16 mouse cellular contexts compared by ENCODE assay signal in the genomic region with DNA sequence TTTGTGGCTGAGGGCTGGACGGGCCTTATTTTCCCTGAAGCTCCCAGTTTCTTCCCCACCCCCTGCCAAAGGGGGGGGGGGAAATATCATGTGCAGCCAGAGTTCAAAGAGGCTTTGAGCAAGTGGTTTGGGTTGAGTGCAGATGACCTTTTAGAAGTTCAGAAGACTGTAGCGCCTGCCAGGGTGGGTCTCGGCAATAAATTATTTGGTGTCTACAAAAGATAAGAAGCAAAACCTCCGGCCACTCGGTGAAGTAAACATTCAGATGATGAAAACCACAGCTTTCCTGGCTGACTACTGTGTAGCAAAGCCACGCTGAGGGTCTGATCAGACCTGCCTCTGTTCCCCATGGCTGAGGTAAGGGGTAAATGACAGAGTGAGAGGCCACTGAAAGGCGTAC.
A peak's percentile ranks its signal among the peaks of the same experiment; 100 is the strongest.
DNase-seq lines count a peak whose midpoint lies in the region; ATAC-seq and TF ChIP-seq lines count a peak whose summit lies in the region.
"Had no signal": no experiment of that assay in that cellular context is flagged by ENCODE, and none has a peak within 500 bp of the region (broad histone marks: within the 10 kb centered on the region; RNA-seq: fewer than 3 reads in every experiment).

No protein-coding gene starts in this region.

- 9% methylated on average over 7 of the region's 7 CpGs for WGBS in kidney, embryonic 16.5 days
- WGBS in hindbrain, embryonic 14.5 days: 73% methylated on average over 7 of the region's 7 CpGs

- no peak for TF ChIP-seq POLR2A in myocyte (IDR thresholded peaks at IDR 0.05; ENCODE audit: insufficient read length, low read depth)

- H3K4me3 ChIP-seq in kidney, embryonic 16.5 days (ENCODE audit: low read length): no peak overlapping the region
- no peak overlapping the region for H3K4me3 ChIP-seq in myocyte
- H3K4me3 ChIP-seq in hindbrain, embryonic 14.5 days (replicated peaks; ENCODE audit: low read length): no peak overlapping the region
- H3K4me3 ChIP-seq: heart, embryonic 15.5 days; hindbrain, embryonic 13.5 days; liver, embryonic 13.5 days had no signal

- no peak overlapping the region for H3K27ac ChIP-seq in kidney, embryonic 16.5 days (ENCODE audit: low read length)
- H3K27ac ChIP-seq in hindbrain, embryonic 14.5 days: no peak overlapping the region
- H3K27ac ChIP-seq: heart, embryonic 15.5 days; hindbrain, embryonic 13.5 days; liver, embryonic 13.5 days had no signal

- no peak overlapping the region for H3K9ac ChIP-seq in kidney, embryonic 16.5 days (replicated peaks; ENCODE audit: low read length)
- no peak overlapping the region for H3K9ac ChIP-seq in hindbrain, embryonic 14.5 days
- H3K9ac ChIP-seq: heart, embryonic 15.5 days; hindbrain, embryonic 13.5 days; liver, embryonic 13.5 days had no signal

- H3ac ChIP-seq in myocyte (ENCODE audit: control insufficient read depth, insufficient read length): no peak overlapping the region

- H3K27me3 ChIP-seq in kidney, embryonic 16.5 days (ENCODE audit: insufficient read depth, low read length): no peaks in the 10 kb centered on the region
- no peaks in the 10 kb centered on the region for H3K27me3 ChIP-seq in myocyte (ENCODE audit: control insufficient read depth, insufficient read depth, insufficient read length)
- H3K27me3 ChIP-seq in hindbrain, embryonic 14.5 days (ENCODE audit: control insufficient read depth, insufficient read depth, low read length): no peaks in the 10 kb centered on the region
- H3K27me3 ChIP-seq: heart, embryonic 15.5 days; hindbrain, embryonic 13.5 days; liver, embryonic 13.5 days had no signal

- no peaks in the 10 kb centered on the region for H3K36me3 ChIP-seq in kidney, embryonic 16.5 days (ENCODE audit: insufficient read depth, low read length)
- no peaks in the 10 kb centered on the region for H3K36me3 ChIP-seq in myocyte (ENCODE audit: control insufficient read depth, insufficient read depth)
- H3K36me3 ChIP-seq in hindbrain, embryonic 14.5 days (replicated peaks; ENCODE audit: control insufficient read depth, insufficient read depth): no peaks in the 10 kb centered on the region
- H3K36me3 ChIP-seq: heart, embryonic 15.5 days; hindbrain, embryonic 13.5 days; liver, embryonic 13.5 days had no signal

- peaks cover 23% of the 10 kb centered on the region for H3K4me1 ChIP-seq in kidney, embryonic 16.5 days (ENCODE audit: insufficient read depth, low read length)
- H3K4me1 ChIP-seq in hindbrain, embryonic 14.5 days (replicated peaks; ENCODE audit: control insufficient read depth, insufficient read depth, low read length): 0 out of 2 replicates have a peak, but pooled peaks cover 5% of the 10 kb centered on the region
- H3K4me1 ChIP-seq: heart, embryonic 15.5 days had no signal

- DNase-seq in ovary, adult 18-20 months (ENCODE audit: low spot score): peak; percentile 15
- DNase-seq in ovary, postnatal 36 days (ENCODE audit: low spot score): no peak
- peak; percentile 64 for DNase-seq in embryo, embryonic 10.5 days (ENCODE audit: low spot score)
- no peak for DNase-seq in gastrocnemius, postnatal 10 days
- DNase-seq in hindbrain, embryonic 14.5 days (ENCODE audit: low spot score): no peak
- DNase-seq: cerebellum, adult 11-12 months; gastrocnemius, postnatal 36 days; layer of hippocampus, adult 9-11 months; liver, embryonic 13.5 days; spleen, adult 18-20 months; thymus, postnatal 4 days had no signal

- peak; percentile 31; the same call in 1 of the 2 replicates for ATAC-seq in kidney, embryonic 16.5 days (ENCODE audit: low FRiP score, low TSS enrichment)
- ATAC-seq in hindbrain, embryonic 14.5 days (ENCODE audit: low FRiP score): no peak
- ATAC-seq: forebrain, embryonic 14.5 days had no signal

- H3K79me2 ChIP-seq in myocyte (ENCODE audit: control insufficient read depth, insufficient read depth): no peaks in the 10 kb centered on the region

- H3K4me2 ChIP-seq in kidney, embryonic 16.5 days (replicated peaks; ENCODE audit: low read depth, low read length): no peak overlapping the region
- peak overlapping the region; percentile 21 for H3K4me2 ChIP-seq in myocyte (ENCODE audit: low read depth)
- no peak overlapping the region for H3K4me2 ChIP-seq in hindbrain, embryonic 14.5 days (replicated peaks)
- H3K4me2 ChIP-seq: heart, embryonic 15.5 days; hindbrain, embryonic 13.5 days; liver, embryonic 13.5 days had no signal

- H3K9me3 ChIP-seq in kidney, embryonic 16.5 days (ENCODE audit: low read length): no peaks in the 10 kb centered on the region
- no peaks in the 10 kb centered on the region for H3K9me3 ChIP-seq in hindbrain, embryonic 14.5 days (ENCODE audit: control insufficient read depth, low read length)
- H3K9me3 ChIP-seq: heart, embryonic 15.5 days; hindbrain, embryonic 13.5 days; liver, embryonic 13.5 days had no signal

TF ChIP-seq in myocyte, 11 proteins besides CTCF, POLR2A, EP300 and RAD21:
- TF ChIP-seq E2F4 (IDR thresholded peaks at IDR 0.05; ENCODE audit: insufficient read depth): no peak
- no peak for TF ChIP-seq USF1 (IDR thresholded peaks at IDR 0.05; ENCODE audit: low read depth)
- TF ChIP-seq TCF3 (IDR thresholded peaks at IDR 0.05; ENCODE audit: insufficient read length, low read depth): no peak
- TF ChIP-seq MYOG (IDR thresholded peaks at IDR 0.05; ENCODE audit: control insufficient read depth in 1 of 3, insufficient read depth in 1 of 3, insufficient read length in 2 of 3, low read depth in 2 of 3): no peak
- TF ChIP-seq POLR2AphosphoS2 (IDR thresholded peaks at IDR 0.05; ENCODE audit: insufficient read length, low read depth): no peak
- TF ChIP-seq CEBPB (IDR thresholded peaks at IDR 0.05; ENCODE audit: insufficient read depth, poor library complexity, severe bottlenecking): no peak
- no peak for TF ChIP-seq MAX (IDR thresholded peaks at IDR 0.05; ENCODE audit: low read depth)
- no peak for TF ChIP-seq REST (IDR thresholded peaks at IDR 0.05; ENCODE audit: insufficient read depth, insufficient read length)
- no peak for TF ChIP-seq SRF (IDR thresholded peaks at IDR 0.05; ENCODE audit: control insufficient read depth, insufficient read length, low read depth)
- no peak for TF ChIP-seq TCF12 (IDR thresholded peaks at IDR 0.05; ENCODE audit: insufficient read depth, poor library complexity, severe bottlenecking)
- no peak for TF ChIP-seq MYOD1 (IDR thresholded peaks at IDR 0.05; ENCODE audit: control insufficient read depth in 1 of 3, insufficient read length in 2 of 3, low read depth in 2 of 3)

Comparison
In these comparisons a context has a peak if more than half of its experiments do, and no peak if none do; other contexts are left out.
1. DNase-seq: peak in ovary, adult 18-20 months (single experiment) and embryo, embryonic 10.5 days (single experiment); none in ovary, postnatal 36 days (single experiment), gastrocnemius, postnatal 10 days (single experiment) and hindbrain, embryonic 14.5 days (single experiment).